Mouse (Mus musculus): ENCODE results near the gene Dmrtc1b. TPM values are rescaled to one million over a fixed set of nuclear protein-coding genes. Genes with fewer than 3 reads are reported as not detected.
"Not testable (repeated sequence)": the region's sequence is repeated elsewhere in the genome, so short reads cannot be mapped to it uniquely, and the experiment has no call there.

Gene Dmrtc1b
- polyA plus RNA-seq (2015; fragmentation: Nextera tagmentation; extraction: Ambion mirVana), result not detected in 2 replicates

- not testable (repeated sequence) for H3K27ac ChIP-seq (ENCODE audit: low read length); H3K9me3 ChIP-seq (replicated peaks; ENCODE audit: control insufficient read depth, low read length, poor library complexity, severe bottlenecking); H3K9ac ChIP-seq (ENCODE audit: low read depth, low read length); H3K36me3 ChIP-seq (ENCODE audit: control insufficient read depth, insufficient read depth, low read length); H3K4me2 ChIP-seq (ENCODE audit: low read length); H3K4me3 ChIP-seq (ENCODE audit: low read depth, low read length); H3K4me1 ChIP-seq (ENCODE audit: control insufficient read depth, insufficient read depth, low read length); H3K27me3 ChIP-seq (ENCODE audit: control insufficient read depth, insufficient read depth, low read depth, low read length); ATAC-seq
- 85% methylated on average over 6 of the region's 10 CpGs for WGBS
Measured at GRCm38 (mm10) chrX:102707535-102707934, at the start of gene Dmrtc1b, which contains the start of gene Gm9112. Dmrtc1b (plus strand) TSS chrX:102707865. Gm9112 (minus strand) TSS chrX:102707635.

DNA sequence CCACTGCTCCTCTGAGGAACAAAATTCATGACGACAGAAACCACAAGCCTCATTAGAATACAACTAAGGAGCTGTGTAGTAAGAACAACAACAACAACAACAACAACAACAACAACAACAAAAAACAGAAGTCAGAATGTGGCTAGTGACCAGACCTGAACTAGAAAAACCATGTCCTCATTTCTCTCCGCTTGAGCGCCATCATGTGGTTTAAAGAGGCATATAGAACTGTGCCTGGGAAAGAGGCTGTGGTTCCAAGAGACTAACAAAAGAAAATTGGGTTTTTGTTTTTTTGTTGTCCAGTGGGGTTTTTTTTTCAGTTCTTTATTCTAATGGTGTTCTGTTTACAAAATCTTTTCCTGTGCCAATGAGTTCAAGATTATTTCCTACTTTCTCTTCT, 47.0 kb upstream of the Dmrtc1b start:
- H3K9me3 ChIP-seq (replicated peaks; ENCODE audit: control insufficient read depth, low read length, poor library complexity, severe bottlenecking), result no peaks in the 10 kb centered on the region
- 16% methylated on average over 3 of the region's 3 CpGs for WGBS

GRCm38 (mm10) chrX:102666641-102667040, 41.0 kb upstream of the Dmrtc1b start:
- no peaks in the 10 kb centered on the region for H3K4me1 ChIP-seq (ENCODE audit: control insufficient read depth, insufficient read depth, low read length)
- 88% methylated on average over 2 of the region's 2 CpGs for WGBS
- no peak for ATAC-seq
- no peak overlapping the region for H3K4me2 ChIP-seq (ENCODE audit: low read length)
- H3K4me3 ChIP-seq (ENCODE audit: low read depth, low read length), result no peak overlapping the region
- H3K27ac ChIP-seq (ENCODE audit: low read length), result no peak overlapping the region
- no peaks in the 10 kb centered on the region for H3K36me3 ChIP-seq (ENCODE audit: control insufficient read depth, insufficient read depth, low read length)
- no peak overlapping the region for H3K9ac ChIP-seq (ENCODE audit: low read depth, low read length)
- no peaks in the 10 kb centered on the region for H3K9me3 ChIP-seq (replicated peaks; ENCODE audit: control insufficient read depth, low read length, poor library complexity, severe bottlenecking)
- H3K27me3 ChIP-seq (ENCODE audit: control insufficient read depth, insufficient read depth, low read depth, low read length), result no peaks in the 10 kb centered on the region

More for the DNA sequence above, 47.0 kb upstream of the Dmrtc1b start:
- no peak overlapping the region for H3K4me2 ChIP-seq (ENCODE audit: low read length)
- ATAC-seq, result no peak
- H3K4me1 ChIP-seq (ENCODE audit: control insufficient read depth, insufficient read depth, low read length), result no peaks in the 10 kb centered on the region
- H3K4me3 ChIP-seq (ENCODE audit: low read depth, low read length), result no peak overlapping the region
- H3K36me3 ChIP-seq (ENCODE audit: control insufficient read depth, insufficient read depth, low read length), result no peaks in the 10 kb centered on the region
- H3K9ac ChIP-seq (ENCODE audit: low read depth, low read length), result no peak overlapping the region
- no peak overlapping the region for H3K27ac ChIP-seq (ENCODE audit: low read length)
- H3K27me3 ChIP-seq (ENCODE audit: control insufficient read depth, insufficient read depth, low read depth, low read length), result no peaks in the 10 kb centered on the region

DNA sequence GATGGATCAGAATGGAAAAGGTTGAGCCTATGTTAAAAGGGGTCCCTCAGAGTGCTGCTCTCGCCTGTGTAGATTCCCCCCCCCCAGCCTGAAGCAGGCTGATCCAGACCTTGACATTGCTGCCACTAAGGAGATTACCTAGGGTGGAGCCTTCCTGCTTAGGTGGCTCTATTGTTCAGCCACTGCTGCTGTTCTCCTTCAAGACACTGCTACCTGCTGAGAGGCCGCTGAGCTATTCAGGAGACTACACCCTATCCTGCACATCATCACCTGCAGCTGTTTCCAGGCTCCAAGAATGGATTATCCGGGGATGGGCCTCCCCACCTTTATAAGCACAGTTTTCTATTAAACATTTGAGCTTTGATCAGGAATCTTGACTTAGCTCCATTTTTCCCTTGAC, 23.0 kb upstream of the Dmrtc1b start:
- not testable (repeated sequence) for H3K4me1 ChIP-seq (ENCODE audit: control insufficient read depth, insufficient read depth, low read length); ATAC-seq; H3K27ac ChIP-seq (ENCODE audit: low read length); H3K36me3 ChIP-seq (ENCODE audit: control insufficient read depth, insufficient read depth, low read length); H3K4me2 ChIP-seq (ENCODE audit: low read length); H3K4me3 ChIP-seq (ENCODE audit: low read depth, low read length); H3K9me3 ChIP-seq (replicated peaks; ENCODE audit: control insufficient read depth, low read length, poor library complexity, severe bottlenecking); H3K9ac ChIP-seq (ENCODE audit: low read depth, low read length); H3K27me3 ChIP-seq (ENCODE audit: control insufficient read depth, insufficient read depth, low read depth, low read length)
- 39% methylated on average over 3 of the region's 3 CpGs for WGBS

DNA sequence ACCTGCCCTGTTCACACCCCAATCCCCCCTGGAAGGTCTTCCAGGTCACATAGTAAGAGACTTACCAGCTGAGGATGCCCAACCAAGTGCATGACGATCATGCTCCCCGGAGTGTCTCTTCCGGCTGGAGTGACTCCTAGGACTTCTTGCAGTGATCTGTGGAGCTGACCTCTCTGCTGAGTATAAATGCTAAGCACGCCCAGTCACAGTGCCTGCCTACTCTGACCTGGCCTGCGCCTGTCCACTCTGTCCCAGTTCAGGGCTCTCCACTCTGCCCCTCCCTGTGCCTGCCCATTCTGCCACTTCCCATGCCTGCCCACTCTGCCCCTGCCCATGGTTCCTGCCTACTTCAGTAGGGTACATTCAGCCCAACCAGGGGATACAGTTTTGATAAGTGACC, 20.8 kb upstream of the Dmrtc1b start, which contains the start of gene Gm3880:
Gm3880 (minus strand) TSS at position 101 of the 400 bp plus-strand sequence.
- not testable (repeated sequence) for ATAC-seq; H3K4me3 ChIP-seq (ENCODE audit: low read depth, low read length); H3K36me3 ChIP-seq (ENCODE audit: control insufficient read depth, insufficient read depth, low read length); H3K4me1 ChIP-seq (ENCODE audit: control insufficient read depth, insufficient read depth, low read length); H3K9ac ChIP-seq (ENCODE audit: low read depth, low read length); H3K9me3 ChIP-seq (replicated peaks; ENCODE audit: control insufficient read depth, low read length, poor library complexity, severe bottlenecking); H3K27ac ChIP-seq (ENCODE audit: low read length); H3K27me3 ChIP-seq (ENCODE audit: control insufficient read depth, insufficient read depth, low read depth, low read length); H3K4me2 ChIP-seq (ENCODE audit: low read length)
- WGBS, result 85% methylated on average over 5 of the region's 5 CpGs

DNA sequence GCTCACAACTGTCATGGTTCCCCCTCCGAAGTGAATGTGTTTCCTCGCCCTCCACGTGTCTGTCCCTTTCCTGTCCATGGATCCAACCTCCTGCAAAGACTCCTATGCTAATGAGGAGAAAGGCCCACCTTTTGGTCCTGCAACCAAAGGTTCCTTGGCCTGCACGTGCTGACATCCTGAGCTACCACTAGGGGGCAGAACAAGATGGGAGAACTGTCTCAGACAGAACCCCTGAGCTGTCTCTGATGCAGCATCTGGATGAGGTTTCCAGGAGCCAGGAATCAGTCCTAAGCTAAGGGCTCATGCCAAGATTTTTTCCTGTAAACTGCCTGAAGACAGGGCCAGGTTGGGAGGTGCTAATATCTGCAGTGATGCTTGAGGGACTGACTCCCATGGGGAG, 18.4 kb upstream of the Dmrtc1b start:
- not testable (repeated sequence) for H3K9me3 ChIP-seq (replicated peaks; ENCODE audit: control insufficient read depth, low read length, poor library complexity, severe bottlenecking); H3K4me2 ChIP-seq (ENCODE audit: low read length); H3K9ac ChIP-seq (ENCODE audit: low read depth, low read length); H3K27me3 ChIP-seq (ENCODE audit: control insufficient read depth, insufficient read depth, low read depth, low read length); H3K4me1 ChIP-seq (ENCODE audit: control insufficient read depth, insufficient read depth, low read length); ATAC-seq; H3K36me3 ChIP-seq (ENCODE audit: control insufficient read depth, insufficient read depth, low read length); H3K4me3 ChIP-seq (ENCODE audit: low read depth, low read length); H3K27ac ChIP-seq (ENCODE audit: low read length)
- 12% methylated on average over 3 of the region's 4 CpGs for WGBS

GRCm38 (mm10) chrX:102700636-102701035, 7.0 kb upstream of the Dmrtc1b start:
- H3K36me3 ChIP-seq (ENCODE audit: control insufficient read depth, insufficient read depth, low read length); ATAC-seq; H3K27me3 ChIP-seq (ENCODE audit: control insufficient read depth, insufficient read depth, low read depth, low read length); H3K4me2 ChIP-seq (ENCODE audit: low read length); H3K4me1 ChIP-seq (ENCODE audit: control insufficient read depth, insufficient read depth, low read length); H3K27ac ChIP-seq (ENCODE audit: low read length); H3K4me3 ChIP-seq (ENCODE audit: low read depth, low read length); H3K9me3 ChIP-seq (replicated peaks; ENCODE audit: control insufficient read depth, low read length, poor library complexity, severe bottlenecking); H3K9ac ChIP-seq (ENCODE audit: low read depth, low read length): not testable (repeated sequence)
- 74% methylated on average over 3 of the region's 3 CpGs for WGBS

- H3K27me3 ChIP-seq (ENCODE audit: control insufficient read depth, insufficient read depth, low read depth, low read length); ATAC-seq; H3K4me2 ChIP-seq (ENCODE audit: low read length); H3K36me3 ChIP-seq (ENCODE audit: control insufficient read depth, insufficient read depth, low read length); H3K27ac ChIP-seq (ENCODE audit: low read length); H3K9me3 ChIP-seq (replicated peaks; ENCODE audit: control insufficient read depth, low read length, poor library complexity, severe bottlenecking); H3K4me3 ChIP-seq (ENCODE audit: low read depth, low read length); H3K4me1 ChIP-seq (ENCODE audit: control insufficient read depth, insufficient read depth, low read length); H3K9ac ChIP-seq (ENCODE audit: low read depth, low read length): not testable (repeated sequence)
- WGBS, result 91% methylated on average over 6 of the region's 6 CpGs
Measured at GRCm38 (mm10) chrX:102724226-102724625, 16.6 kb downstream of the Dmrtc1b start.
